9 mouse cellular contexts compared by ENCODE assay signal in the genomic region with DNA sequence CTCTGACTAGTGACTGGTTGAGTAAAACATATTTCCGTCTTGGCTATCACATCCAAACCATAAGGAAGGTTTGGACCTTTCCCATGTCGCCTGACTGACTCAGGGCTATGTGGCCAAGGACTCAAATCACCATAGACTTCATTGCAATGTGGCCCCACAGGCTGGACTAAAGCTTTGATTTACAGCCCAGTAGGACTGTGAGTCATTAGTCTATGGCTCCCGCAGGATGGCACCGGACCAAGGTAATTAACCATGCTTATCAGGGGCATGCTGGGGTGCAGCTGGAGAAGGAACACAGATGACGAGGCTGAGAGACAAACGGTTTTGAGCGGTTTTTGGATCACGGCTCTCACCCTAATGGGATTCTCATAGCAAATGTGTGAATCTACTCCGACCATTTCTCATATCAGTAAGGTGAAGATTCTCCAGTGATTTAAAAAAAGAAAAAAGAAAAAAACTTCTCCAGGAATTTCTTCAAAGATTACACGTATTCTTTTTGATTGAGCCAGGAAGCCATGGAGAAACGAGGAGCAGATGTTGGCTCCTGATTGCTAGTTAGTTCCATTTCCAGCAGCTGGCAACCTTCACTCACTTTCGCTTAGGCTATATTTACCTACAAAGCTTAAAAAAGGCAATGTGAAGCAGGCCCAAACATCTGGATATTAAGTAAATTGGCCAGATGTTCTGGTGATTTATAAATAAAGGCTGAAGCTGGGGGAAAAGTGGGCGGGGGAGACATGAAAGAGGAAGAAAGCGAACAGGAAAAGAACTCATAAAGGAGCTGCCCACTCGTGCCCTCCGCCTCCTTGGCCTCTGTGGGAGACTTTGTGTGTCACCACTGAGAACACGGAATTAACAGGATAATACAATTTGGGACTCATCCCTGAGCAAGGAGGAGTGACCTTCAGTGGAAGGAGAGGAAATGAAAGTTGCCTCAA. TPM values are rescaled to one million over a fixed set of nuclear protein-coding genes. Genes with fewer than 3 reads are reported as not detected.
DNase-seq lines count a peak whose midpoint lies in the region; ATAC-seq and TF ChIP-seq lines count a peak whose summit lies in the region.
"Had no signal": no experiment of that assay in that cellular context is flagged by ENCODE, and none has a peak within 500 bp of the region (broad histone marks: within the 10 kb centered on the region; RNA-seq: fewer than 3 reads in every experiment).

No protein-coding gene starts in this region.

- WGBS in hindbrain, embryonic 13.5 days: 52% methylated on average over 17 of the region's 17 CpGs
- WGBS in hindbrain, embryonic 12.5 days: 61% methylated on average over 17 of the region's 17 CpGs

- H3K79me2 ChIP-seq in CH12.LX (replicated peaks; ENCODE audit: control insufficient read depth, extremely low read depth, insufficient read depth, poor library complexity, severe bottlenecking): no peaks in the 10 kb centered on the region

- H3K27ac ChIP-seq in hindbrain, embryonic 13.5 days: peak overlapping the region; percentile 42; the same call in 1 of the 2 replicates
- no peak overlapping the region for H3K27ac ChIP-seq in hindbrain, embryonic 12.5 days
- no peak overlapping the region for H3K27ac ChIP-seq in CH12.LX (ENCODE audit: insufficient read depth, low read depth)

- in situ Hi-C loops in CH12.LX (cut with MboI; ENCODE audit: low pct_ligation_motif_present, low pct_unique_long_range_greater_than_20kb, low sequenced_read_pairs): no loop called here

- H3K4me3 ChIP-seq in hindbrain, embryonic 13.5 days: no peak overlapping the region
- no peak overlapping the region for H3K4me3 ChIP-seq in hindbrain, embryonic 12.5 days
- H3K4me3 ChIP-seq in CH12.LX (replicated peaks in 1 of 3; ENCODE audit: low read depth in 2 of 3, low read length in 2 of 3, poor library complexity in 1 of 3): no peak overlapping the region

- 0 out of 4 replicates have a peak, but pooled peaks of 1 of the 2 experiments have one; percentile 10 for TF ChIP-seq CTCF in CH12.LX (conservative IDR thresholded peaks at IDR 0.05 in 1 of 2, IDR thresholded peaks at IDR 0.05 in 1 of 2; ENCODE audit: low read depth in 2 of 2, low read length in 2 of 2)

- intact Hi-C loops in heart, postnatal 25 days (cut with DNase I): no loop called here

- H3K36me3 ChIP-seq in hindbrain, embryonic 13.5 days: no peaks in the 10 kb centered on the region
- no peaks in the 10 kb centered on the region for H3K36me3 ChIP-seq in hindbrain, embryonic 12.5 days
- H3K36me3 ChIP-seq in CH12.LX (replicated peaks in 1 of 2; ENCODE audit: control insufficient read depth in 1 of 2, insufficient read depth in 1 of 2, low read length in 1 of 2): no peaks in the 10 kb centered on the region

- H3K9ac ChIP-seq in hindbrain, embryonic 13.5 days: no peak overlapping the region
- H3K9ac ChIP-seq in hindbrain, embryonic 12.5 days: no peak overlapping the region
- H3K9ac ChIP-seq in CH12.LX (ENCODE audit: insufficient read depth, low read depth): no peak overlapping the region

- no peak; the same call in none of the 2 replicates for TF ChIP-seq RAD21 in CH12.LX (IDR thresholded peaks at IDR 0.05; ENCODE audit: low read depth, low read length)

- no peak for ATAC-seq in hindbrain, embryonic 13.5 days (ENCODE audit: low FRiP score)
- ATAC-seq in hindbrain, embryonic 12.5 days (ENCODE audit: low FRiP score): no peak
- ATAC-seq in activated CD4-positive, CD25-positive, alpha-beta regulatory T cell, adult 4 months: no peak

- TF ChIP-seq POLR2A in CH12.LX (IDR thresholded peaks at IDR 0.05; ENCODE audit: low read depth, low read length): no peak

- H3K9me3 ChIP-seq in hindbrain, embryonic 13.5 days: no peaks in the 10 kb centered on the region
- no peaks in the 10 kb centered on the region for H3K9me3 ChIP-seq in hindbrain, embryonic 12.5 days (replicated peaks)
- H3K9me3 ChIP-seq in CH12.LX (replicated peaks; ENCODE audit: low read length): no peaks in the 10 kb centered on the region

- dilution Hi-C loops in CH12.LX (cut with MboI; ENCODE audit: extremely low pct_ligation_motif_present, extremely low pct_unique_long_range_greater_than_20kb, low sequenced_read_pairs): no loop called here

- no peaks in the 10 kb centered on the region for H3K27me3 ChIP-seq in hindbrain, embryonic 13.5 days
- H3K27me3 ChIP-seq in hindbrain, embryonic 12.5 days: no peaks in the 10 kb centered on the region
- H3K27me3 ChIP-seq in CH12.LX (replicated peaks): peaks cover 2% of the 10 kb centered on the region

- no peak overlapping the region for H3K4me2 ChIP-seq in hindbrain, embryonic 13.5 days
- no peak overlapping the region for H3K4me2 ChIP-seq in hindbrain, embryonic 12.5 days (replicated peaks)
- no peak overlapping the region for H3K4me2 ChIP-seq in CH12.LX (ENCODE audit: insufficient read depth, low read depth, poor library complexity, severe bottlenecking)

- no peak for DNase-seq in CH12.LX (ENCODE audit: extremely low read depth)
- DNase-seq in cerebellum, adult 11 months: peak; percentile 44
- peak; percentile 16 for DNase-seq in heart, postnatal 25 days (ENCODE audit: low spot score)
- peak; percentile 34 for DNase-seq in urinary bladder, adult 2 months (ENCODE audit: low spot score)
- DNase-seq in spleen, adult 18-20 months: no peak

- H3K4me1 ChIP-seq in hindbrain, embryonic 13.5 days (replicated peaks): peaks cover 15% of the 10 kb centered on the region
- H3K4me1 ChIP-seq in hindbrain, embryonic 12.5 days: peaks cover 9% of the 10 kb centered on the region
- peaks cover 0 to 18% of the 10 kb centered on the region in 2 experiments; a peak in 2 of 4 replicates for H3K4me1 ChIP-seq in CH12.LX (ENCODE audit: control insufficient read depth in 1 of 2, insufficient read depth in 2 of 2)

- TF ChIP-seq EP300 in CH12.LX (IDR thresholded peaks at IDR 0.05; ENCODE audit: low read length): no peak

TF ChIP-seq in CH12.LX, 34 proteins besides CTCF, POLR2A, EP300 and RAD21:
- TF ChIP-seq ETS1 (conservative IDR thresholded peaks at IDR 0.05; ENCODE audit: low read depth, low read length): no peak
- TF ChIP-seq TCF12 (IDR thresholded peaks at IDR 0.05; ENCODE audit: low read depth, low read length): no peak
- TF ChIP-seq MEF2A (IDR thresholded peaks at IDR 0.05; ENCODE audit: borderline replicate concordance, low read depth, low read length): 0 out of 2 replicates have a peak, but pooled peaks have one; percentile 20
- no peak for TF ChIP-seq SIN3A (IDR thresholded peaks at IDR 0.05; ENCODE audit: low read length)
- no peak for TF ChIP-seq ZKSCAN1 (IDR thresholded peaks at IDR 0.05; ENCODE audit: borderline replicate concordance, low read depth, low read length)
- TF ChIP-seq USF1 (IDR thresholded peaks at IDR 0.05; ENCODE audit: low read depth, low read length): no peak
- TF ChIP-seq MXI1 (IDR thresholded peaks at IDR 0.05; ENCODE audit: low read depth, low read length): no peak

RNA-seq across cellular contexts. Expression of a gene that starts 26.2 kb away (rescaled TPM):
- polyA plus RNA-seq in hindbrain, embryonic 13.5 days (2015; fragmentation: Nextera tagmentation; extraction: Ambion mirVana): 24.7 and 26.5 TPM in 2 replicates
- polyA plus RNA-seq in hindbrain, embryonic 12.5 days (2016; fragmentation: Nextera tagmentation; extraction: Ambion mirVana): 36.4 and 37.5 TPM in 2 replicates
- total RNA-seq in CH12.LX (2012; rRNA removed) (3.8 and 5.6 TPM in 2 replicates), CH12.LX (2014; rRNA removed) (1.9 and 2.0 TPM in 2 replicates)
- polyA plus RNA-seq in CH12.LX (2012; ENCODE audit: insufficient read length, low read depth): 2.3 and 2.7 TPM in 2 replicates
- total RNA-seq in heart, postnatal 25 days (2021): 10 to 100 TPM; 43.7 to 44.8 TPM
- 16.7 and 20.2 TPM in 2 replicates for polyA plus RNA-seq in urinary bladder, adult 2 months (2012; rRNA removed)
- 1 to 10 TPM; 1.3 to 2.2 TPM for polyA plus RNA-seq in activated CD4-positive, CD25-positive, alpha-beta regulatory T cell, adult 4 months (2017; shearing (Covaris generic))
- total RNA-seq: MEL had no signal

Comparison
In these comparisons a context has a peak if more than half of its experiments do, and no peak if none do; other contexts are left out.
1. DNase-seq: peak in cerebellum, adult 11 months (single experiment), heart, postnatal 25 days (single experiment) and urinary bladder, adult 2 months (single experiment); none in CH12.LX (single experiment) and spleen, adult 18-20 months (0 of 2).